Mouse (Mus musculus) lung, postnatal 0 days (tissue): ENCODE results near the gene Olfr110.
"Not testable (repeated sequence)": the region's sequence is repeated elsewhere in the genome, so short reads cannot be mapped to it uniquely, and the experiment has no call there.

Experiments
- CTCF ChIP-seq: IDR thresholded peaks from 2 replicates; pipeline ENCODE4 v1.5.1; 2016; ENCODE audit warnings: antibody characterized with exemption, mild to moderate bottlenecking
- EP300 ChIP-seq: IDR thresholded peaks from 2 replicates; pipeline ENCODE4 v1.6.1; 2016; ENCODE audit warnings: antibody characterized with exemption, mild to moderate bottlenecking, control low read depth

DNA sequence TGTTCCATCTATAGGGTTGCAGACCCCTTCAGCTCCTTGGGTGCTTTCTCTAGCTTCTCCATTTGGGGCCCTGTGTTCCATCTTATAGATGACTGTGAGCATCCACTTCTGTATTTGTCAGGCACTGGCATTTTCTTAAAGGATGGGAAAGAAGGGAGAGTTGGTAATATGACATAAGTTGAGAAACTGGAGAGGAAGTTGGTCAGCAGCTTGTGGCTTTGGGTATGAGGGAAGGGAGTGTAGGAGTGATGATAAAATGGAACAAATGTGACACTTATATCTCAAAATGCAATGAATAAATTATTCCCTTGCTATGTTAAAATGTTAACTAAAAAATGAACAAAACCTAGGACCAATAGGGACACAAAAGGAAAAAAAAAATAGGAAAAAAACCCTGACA lies 32.3 kb downstream of the Olfr110 start:
- not testable (repeated sequence) for TF ChIP-seq CTCF, EP300
